Mouse (Mus musculus) lung, postnatal 0 days (tissue): ENCODE results near the gene Mterf1a.

Source experiments
- CTCF ChIP-seq: IDR thresholded peaks from 2 replicates; pipeline ENCODE4 v1.5.1; 2016; ENCODE audit warnings: antibody characterized with exemption, mild to moderate bottlenecking
- EP300 ChIP-seq: IDR thresholded peaks from 2 replicates; pipeline ENCODE4 v1.6.1; 2016; ENCODE audit warnings: antibody characterized with exemption, mild to moderate bottlenecking, control low read depth

DNA sequence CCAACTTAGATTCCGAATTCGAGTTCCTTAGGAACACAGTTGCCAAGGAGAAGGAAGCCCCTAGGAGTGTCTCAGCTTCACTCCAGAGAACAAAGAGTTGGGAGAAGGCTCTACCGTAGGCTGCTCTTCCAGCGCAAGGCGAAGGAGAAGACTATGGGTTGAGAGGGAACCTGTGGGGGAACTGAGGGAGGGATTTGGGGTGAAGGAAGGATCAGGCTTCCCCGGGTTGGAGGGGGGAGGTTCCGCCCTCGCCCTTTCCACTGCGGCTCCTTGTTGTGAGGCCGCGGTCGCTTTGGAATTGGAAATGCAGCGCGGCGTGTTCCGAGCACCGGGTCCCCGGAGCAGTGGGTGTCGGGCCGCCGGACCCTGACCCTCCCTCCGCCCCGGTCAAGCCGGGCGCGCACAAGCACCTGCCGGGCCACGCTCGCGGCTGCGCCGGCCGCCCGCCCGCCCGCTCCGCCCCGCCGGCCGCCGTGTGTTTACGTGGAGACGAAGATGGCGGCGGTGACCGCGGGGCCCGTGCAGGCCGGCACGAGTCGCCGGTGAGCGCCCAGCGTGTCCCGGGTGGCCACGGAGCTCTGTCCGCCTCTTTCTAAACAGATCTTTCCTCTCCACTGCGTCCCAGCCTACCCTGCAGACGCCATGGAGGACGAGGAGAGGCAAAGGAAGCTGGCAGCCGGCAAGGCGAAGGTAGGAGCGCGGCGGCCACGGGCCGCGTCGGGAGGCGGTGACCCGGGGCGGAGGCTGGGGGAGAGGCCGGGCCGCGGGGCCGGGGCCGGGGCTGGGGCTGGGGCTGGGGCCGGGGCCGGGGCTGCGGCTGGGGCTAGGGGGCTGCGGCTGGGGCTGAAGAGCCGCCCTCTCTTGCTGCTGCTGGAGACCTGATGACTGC lies 34.3 kb upstream of the Mterf1a start, which contains the start of gene Akap9:
- no peak for TF ChIP-seq CTCF
- no peak for TF ChIP-seq EP300
